Mouse (Mus musculus) CH12.LX (cell line): Measurements from ENCODE around the gene C1qc. TPM values are rescaled to one million over a fixed set of nuclear protein-coding genes. Genes with fewer than 3 reads are reported as not detected.

Experiments
- DNase-seq: peaks from one replicate; pipeline ENCODE4 v3.0.0-alpha.2; 2013; ENCODE audit errors: extremely low read depth
- H3K27ac ChIP-seq: 2 replicates; pipeline ENCODE4 v1.5.1; 2012; ENCODE audit warnings: low read depth, mild to moderate bottlenecking, control low read depth, moderate library complexity; ENCODE audit not compliant: insufficient read depth
- H3K27me3 ChIP-seq: replicated peaks from 2 replicates; pipeline ENCODE3; 2012; ENCODE audit warnings: inconsistent platforms
- H3K36me3 ChIP-seq, 2 experiments: replicated peaks in 1 of 2; 2 replicates each; pipeline versions ENCODE3 to v1.6.1; 2012; ENCODE audit warnings: inconsistent platforms in 1 of 2, low read length in 1 of 2, mild to moderate bottlenecking in 1 of 2, mixed read lengths in 1 of 2, moderate library complexity in 1 of 2; ENCODE audit not compliant: control insufficient read depth in 1 of 2, insufficient read depth in 1 of 2
- H3K4me1 ChIP-seq, 2 experiments: 2 replicates each; pipeline ENCODE4 v1.6.1; 2012; ENCODE audit warnings: inconsistent platforms in 1 of 2, moderate library complexity in 1 of 2; ENCODE audit not compliant: insufficient read depth in 2 of 2, control insufficient read depth in 1 of 2
- H3K4me2 ChIP-seq: 2 replicates; pipeline ENCODE4 v1.6.1; 2012; ENCODE audit warnings: low read depth, mild to moderate bottlenecking, control low read depth; ENCODE audit not compliant: poor library complexity, insufficient read depth, severe bottlenecking
- H3K4me3 ChIP-seq, 3 experiments: fragments of 150-350 bp in 1 of 3; sonication (generic) in 1 of 3; replicated peaks in 1 of 3; 2 replicates each; pipeline versions ENCODE3 to v1.5.1; 2011 to 2012; ENCODE audit warnings: low read depth in 2 of 3, low read length in 2 of 3, mild to moderate bottlenecking in 2 of 3, moderate library complexity in 2 of 3, control low read depth in 1 of 3, improper control_type of control experiment in 1 of 3, inconsistent platforms in 1 of 3, mixed read lengths in 1 of 3; ENCODE audit not compliant: poor library complexity in 1 of 3
- H3K79me2 ChIP-seq: replicated peaks from 2 replicates; pipeline ENCODE4 v1.6.1; 2012; ENCODE audit warnings: mild to moderate bottlenecking, moderate library complexity; ENCODE audit not compliant: control insufficient read depth, poor library complexity, insufficient read depth, severe bottlenecking; ENCODE audit errors: extremely low read depth
- H3K9ac ChIP-seq: 2 replicates; pipeline ENCODE4 v1.6.1; 2012; ENCODE audit warnings: low read depth, mild to moderate bottlenecking, control low read depth, moderate library complexity; ENCODE audit not compliant: insufficient read depth
- H3K9me3 ChIP-seq: replicated peaks from 2 replicates; pipeline ENCODE3; 2012; ENCODE audit warnings: low read length, inconsistent platforms, mixed read lengths
- CHD1 ChIP-seq: IDR thresholded peaks from 2 replicates; pipeline ENCODE4 v1.6.1; 2012; ENCODE audit warnings: low read depth, low read length, improper control_type of control experiment, inconsistent platforms
- ELF1 ChIP-seq: IDR thresholded peaks from 2 replicates; pipeline ENCODE4 v1.6.1; 2014; ENCODE audit warnings: low read depth, mild to moderate bottlenecking, inconsistent platforms, low read length, improper control_type of control experiment
- EP300 ChIP-seq: IDR thresholded peaks from 2 replicates; pipeline ENCODE4 v1.6.1; 2011; ENCODE audit warnings: low read length, improper control_type of control experiment
- ETS1 ChIP-seq: conservative IDR thresholded peaks from 2 replicates; pipeline ENCODE4 v1.6.1; 2012; ENCODE audit warnings: low read depth, mild to moderate bottlenecking, inconsistent platforms, low read length, improper control_type of control experiment, moderate library complexity
- IRF4 ChIP-seq: IDR thresholded peaks from 2 replicates; pipeline ENCODE4 v1.6.1; 2014; ENCODE audit warnings: low read depth, mild to moderate bottlenecking, inconsistent platforms, low read length, improper control_type of control experiment
- JUN ChIP-seq: IDR thresholded peaks from 2 replicates; pipeline ENCODE4 v1.6.1; 2011; ENCODE audit warnings: low read depth, mild to moderate bottlenecking, low read length, improper control_type of control experiment, moderate library complexity; ENCODE audit not compliant: insufficient read depth
- KAT2A ChIP-seq: IDR thresholded peaks from 2 replicates; pipeline ENCODE4 v1.6.1; 2012; ENCODE audit warnings: low read length, improper control_type of control experiment, inconsistent platforms; ENCODE audit not compliant: insufficient replicate concordance
- MAFK ChIP-seq: IDR thresholded peaks from 2 replicates; pipeline ENCODE4 v1.6.1; 2011; ENCODE audit warnings: low read length, improper control_type of control experiment; ENCODE audit not compliant: insufficient replicate concordance
- MAZ ChIP-seq: IDR thresholded peaks from 2 replicates; pipeline ENCODE4 v1.6.1; 2012; ENCODE audit warnings: low read depth, mild to moderate bottlenecking, inconsistent platforms, low read length, improper control_type of control experiment, moderate library complexity
- MEF2A ChIP-seq: IDR thresholded peaks from 2 replicates; pipeline ENCODE4 v1.6.1; 2014; ENCODE audit warnings: low read depth, mild to moderate bottlenecking, inconsistent platforms, low read length, improper control_type of control experiment, borderline replicate concordance
- NELFE ChIP-seq: IDR thresholded peaks from 2 replicates; pipeline ENCODE4 v1.6.1; 2011; ENCODE audit warnings: low read depth, low read length, improper control_type of control experiment
- TCF12 ChIP-seq: IDR thresholded peaks from 2 replicates; pipeline ENCODE4 v1.6.1; 2014; ENCODE audit warnings: low read depth, mild to moderate bottlenecking, inconsistent platforms, low read length, improper control_type of control experiment
- UBTF ChIP-seq: IDR thresholded peaks from 2 replicates; pipeline ENCODE4 v1.6.1; 2012; ENCODE audit warnings: low read depth, mild to moderate bottlenecking, inconsistent platforms, low read length, improper control_type of control experiment, moderate library complexity
- ZC3H11A ChIP-seq: IDR thresholded peaks from 2 replicates; pipeline ENCODE4 v1.6.1; 2012; ENCODE audit warnings: low read depth, mild to moderate bottlenecking, inconsistent platforms, low read length, improper control_type of control experiment
- ZKSCAN1 ChIP-seq: IDR thresholded peaks from 2 replicates; pipeline ENCODE4 v1.6.1; 2012; ENCODE audit warnings: low read depth, inconsistent platforms, low read length, improper control_type of control experiment, borderline replicate concordance
- ZMIZ1 ChIP-seq: IDR thresholded peaks from 2 replicates; pipeline ENCODE4 v1.6.1; 2012; ENCODE audit warnings: low read depth, mild to moderate bottlenecking, inconsistent platforms, low read length, improper control_type of control experiment
- ZNF384 ChIP-seq: IDR thresholded peaks from 2 replicates; pipeline ENCODE4 v1.6.1; 2012; ENCODE audit warnings: low read depth, low read length, improper control_type of control experiment, inconsistent platforms
- dilution Hi-C: fragments of 300-500 bp; cut with MboI; formaldehyde crosslinking; loops from 2 replicates; pipeline ENCODE4 v1.14.3; 2020; ENCODE audit warnings: low sequenced_read_pairs; ENCODE audit not compliant: extremely low pct_unique_long_range_greater_than_20kb, extremely low pct_ligation_motif_present
- in situ Hi-C: fragments of 300-500 bp; cut with MboI; formaldehyde crosslinking; loops from 3 replicates; pipeline ENCODE4 v1.14.3; 2019; ENCODE audit warnings: low sequenced_read_pairs, low pct_ligation_motif_present, low pct_unique_long_range_greater_than_20kb, mixed read lengths
- polyA plus RNA-seq: library from polyadenylated mRNA; unstranded; fragments of >175 nt; gene quantifications from 2 replicates; pipeline ENCODE4 v1.2.1, GENCODE M21; 2012; ENCODE audit warnings: low read depth; ENCODE audit not compliant: insufficient read length
- total RNA-seq, 2 experiments: library from RNA; depleted of rRNA; stranded (reverse); fragments of 300-350 nt in 1 of 2; fragments of >200 nt in 1 of 2; gene quantifications; 2 replicates each; pipeline ENCODE4 v1.2.3; 2012 to 2014

The C1qc gene
- total and polyA plus RNA-seq, 3 experiments = not detected

DNA sequence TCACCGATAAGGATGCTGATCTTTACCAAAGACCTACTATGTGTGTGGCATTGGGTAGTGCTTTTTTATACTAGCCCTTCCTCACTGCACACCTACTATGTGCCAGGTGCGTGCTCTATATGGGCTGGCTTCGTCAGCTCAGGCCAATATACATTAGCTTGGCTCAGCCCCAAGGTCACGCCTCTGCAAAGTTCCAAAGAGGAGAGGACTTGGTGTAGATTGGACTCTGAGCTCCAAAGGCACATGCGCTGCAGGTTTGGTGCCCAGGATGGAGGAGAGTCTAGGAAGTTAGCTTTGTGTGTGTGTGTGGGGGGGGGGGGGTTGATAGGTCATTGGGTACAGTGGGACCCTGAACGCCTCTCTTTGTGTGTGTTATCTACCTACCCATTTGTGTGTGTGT is 24.5 kb downstream of the C1qc start:
- no peak overlapping the region for H3K4me2 ChIP-seq
- no peaks in the 10 kb centered on the region for H3K4me1 ChIP-seq
- H3K36me3 ChIP-seq = no peaks in the 10 kb centered on the region
- H3K9me3 ChIP-seq = no peaks in the 10 kb centered on the region
- no peaks in the 10 kb centered on the region for H3K79me2 ChIP-seq
- H3K9ac ChIP-seq = no peak overlapping the region
- dilution Hi-C loops = no loop called here
- H3K27me3 ChIP-seq = peaks cover 82% of the 10 kb centered on the region
- no peak for DNase-seq
- in situ Hi-C loops = no loop called here
- no peak overlapping the region for H3K27ac ChIP-seq
- H3K4me3 ChIP-seq = no peak overlapping the region
- TF ChIP-seq JUN = no peak
- TF ChIP-seq ZKSCAN1 = 0 out of 2 replicates have a peak, but pooled peaks have one; percentile 9
- no peak for TF ChIP-seq ZC3H11A

DNA sequence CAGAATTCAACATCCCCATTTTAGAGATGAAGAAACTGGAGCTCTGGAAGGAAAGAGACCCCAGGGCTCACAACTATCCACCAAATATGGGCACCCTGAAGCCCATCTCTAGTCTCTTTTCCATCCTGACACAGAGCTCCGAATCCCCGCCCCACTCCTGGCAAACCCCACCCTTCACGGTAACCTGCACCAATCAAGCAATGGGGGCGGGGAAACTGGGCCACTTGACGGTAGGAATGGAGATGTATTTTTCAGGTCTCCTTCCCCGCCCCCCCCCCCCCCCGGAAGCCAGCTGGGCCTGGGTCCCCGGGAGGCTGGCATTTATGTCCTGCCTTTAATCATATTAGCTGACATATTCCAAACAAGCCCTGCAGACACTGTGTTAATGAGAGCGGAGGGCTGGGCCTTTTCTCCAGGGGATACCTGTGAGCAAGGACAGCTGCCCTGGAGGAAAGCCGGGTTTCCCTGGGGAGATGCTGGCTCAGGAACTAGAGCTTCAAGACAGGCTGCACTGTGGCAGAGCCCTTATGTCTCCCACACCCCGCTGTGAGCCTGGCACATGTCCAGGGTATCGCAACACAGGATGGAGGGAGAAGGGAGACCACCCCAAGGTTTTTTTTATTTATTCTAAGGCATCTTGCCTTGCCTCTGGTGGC is 25.0 kb downstream of the C1qc start:
- H3K9ac ChIP-seq = no peak overlapping the region
- H3K27ac ChIP-seq = no peak overlapping the region
- peaks cover 82% of the 10 kb centered on the region for H3K27me3 ChIP-seq
- no peaks in the 10 kb centered on the region for H3K4me1 ChIP-seq
- TF ChIP-seq EP300 = no peak
- TF ChIP-seq NELFE = no peak
- no peak for TF ChIP-seq MAZ
- no peak for TF ChIP-seq ZKSCAN1
- TF ChIP-seq TCF12 = no peak
- TF ChIP-seq ZNF384 = no peak
- TF ChIP-seq ELF1 = no peak
- no peak for DNase-seq
- H3K9me3 ChIP-seq = no peaks in the 10 kb centered on the region
- H3K4me2 ChIP-seq = no peak overlapping the region
- no peaks in the 10 kb centered on the region for H3K79me2 ChIP-seq
- in situ Hi-C loops = no loop called here
- no peaks in the 10 kb centered on the region for H3K36me3 ChIP-seq
- dilution Hi-C loops = no loop called here
- no peak overlapping the region for H3K4me3 ChIP-seq

DNA sequence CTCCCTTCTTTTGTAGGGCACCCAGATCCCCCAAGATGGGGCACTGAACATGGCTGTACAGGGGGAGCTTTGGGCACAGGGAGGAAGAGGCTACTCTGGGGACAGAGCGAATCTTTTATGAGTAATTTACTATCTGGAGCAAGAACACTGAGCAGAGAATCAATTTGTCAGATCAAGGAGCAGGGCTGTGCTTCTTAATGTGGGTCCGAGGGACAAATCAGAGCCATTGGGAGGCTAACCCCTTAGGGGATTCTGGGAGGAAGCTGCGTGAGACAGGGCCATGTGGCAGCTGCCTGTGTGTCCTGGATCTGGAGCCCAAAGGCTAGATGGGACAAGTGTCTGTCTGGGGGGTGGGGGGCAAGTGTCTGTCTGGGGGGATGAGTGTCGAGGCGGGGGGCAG is 27.3 kb downstream of the C1qc start:
- dilution Hi-C loops = no loop called here
- H3K9me3 ChIP-seq = no peaks in the 10 kb centered on the region
- no peak overlapping the region for H3K9ac ChIP-seq
- no peaks in the 10 kb centered on the region for H3K36me3 ChIP-seq
- DNase-seq = no peak
- H3K79me2 ChIP-seq = no peaks in the 10 kb centered on the region
- TF ChIP-seq MAFK = no peak
- TF ChIP-seq ZKSCAN1 = no peak
- no peak for TF ChIP-seq ZMIZ1
- TF ChIP-seq UBTF = no peak
- no peak for TF ChIP-seq ELF1
- TF ChIP-seq KAT2A = no peak
- no peak for TF ChIP-seq ETS1
- TF ChIP-seq IRF4 = no peak
- TF ChIP-seq CHD1 = no peak
- TF ChIP-seq MAZ = no peak
- no peak for TF ChIP-seq MEF2A
- H3K4me2 ChIP-seq = no peak overlapping the region
- no peak overlapping the region for H3K4me3 ChIP-seq
- no peak overlapping the region for H3K27ac ChIP-seq
- H3K4me1 ChIP-seq = no peaks in the 10 kb centered on the region
- H3K27me3 ChIP-seq = peaks cover 90% of the 10 kb centered on the region
- in situ Hi-C loops = no loop called here
